Mouse (Mus musculus) stomach, embryonic 14.5 days (tissue): Measurements from ENCODE around the gene Tnfrsf12a. TPM values are rescaled to one million over a fixed set of nuclear protein-coding genes. Genes with fewer than 3 reads are reported as not detected.
A peak's percentile ranks its signal among the peaks of the same experiment; 100 is the strongest.

Experiments used
- ATAC-seq: fragments of 200-750 bp; cut with Nextera tagmentation; 2 replicates; pipeline ENCODE4 v1.8.0; 2017; ENCODE audit warnings: low read depth, moderate TSS enrichment; ENCODE audit not compliant: insufficient number of reproducible peaks, insufficient read depth, low FRiP score
- H3K27ac ChIP-seq: fragments of 300-500 bp; sonication (generic); 2 replicates; pipeline ENCODE4 v1.5.1; 2014; ENCODE audit warnings: mild to moderate bottlenecking, low read length, moderate library complexity, mixed read lengths
- H3K27me3 ChIP-seq: fragments of 300-500 bp; sonication (generic); 2 replicates; pipeline ENCODE4 v1.6.1; 2014; ENCODE audit warnings: low read length, control low read depth, mixed read lengths; ENCODE audit not compliant: control insufficient read depth, insufficient read depth
- H3K36me3 ChIP-seq: fragments of 300-500 bp; sonication (generic); 2 replicates; pipeline ENCODE4 v1.6.1; 2014; ENCODE audit warnings: mild to moderate bottlenecking, control low read depth, low read length, moderate library complexity, mixed read lengths; ENCODE audit not compliant: control insufficient read depth, insufficient read depth
- H3K4me1 ChIP-seq: fragments of 300-500 bp; sonication (generic); 2 replicates; pipeline ENCODE4 v1.6.1; 2014; ENCODE audit warnings: low read length, control low read depth, mixed read lengths; ENCODE audit not compliant: control insufficient read depth, insufficient read depth
- H3K4me2 ChIP-seq: fragments of 300-500 bp; sonication (generic); replicated peaks from 2 replicates; pipeline ENCODE4 v1.6.1; 2014; ENCODE audit warnings: low read depth, low read length, control low read depth
- H3K4me3 ChIP-seq: fragments of 300-500 bp; sonication (generic); 2 replicates; pipeline ENCODE4 v1.5.1; 2014; ENCODE audit warnings: low read depth, low read length, control low read depth
- H3K9ac ChIP-seq: fragments of 300-500 bp; sonication (generic); replicated peaks from 2 replicates; pipeline ENCODE4 v1.6.1; 2014; ENCODE audit warnings: low read depth, mild to moderate bottlenecking, control low read depth, low read length, moderate library complexity, mixed read lengths
- H3K9me3 ChIP-seq: fragments of 300-500 bp; sonication (generic); 2 replicates; pipeline ENCODE4 v1.6.1; 2016; ENCODE audit warnings: low read depth, low read length, control low read depth; ENCODE audit not compliant: control insufficient read depth
- WGBS: fragments of 180-500 bp; shearing (Covaris S2); extraction: QIAGEN DNeasy Blood & Tissue Kit; methylation state at CpG from one replicate; pipeline ENCODE4 v1.1.7; 2014; 5-methylcytosine and 5-hydroxymethylcytosine counted together
- polyA plus RNA-seq: library from polyadenylated mRNA; unstranded; fragments of >200 nt; fragmentation: Nextera tagmentation; extraction: Ambion mirVana; gene quantifications from 2 replicates; pipeline ENCODE4 v1.2.1, GENCODE M21; 2014

The Tnfrsf12a gene
- polyA plus RNA-seq: 18.0 and 20.7 TPM in 2 replicates

- Histone ChIP-seq H3K4me1 (peaks cover 29% of the 10 kb centered on the region; the same call in 1 of the 2 replicates), H3K9ac (peak within 1 kb of the TSS; percentile 2; the same call in 1 of the 2 replicates), H3K27me3 (peaks cover 20% of the 10 kb centered on the region), H3K27ac (peak within 1 kb of the TSS; percentile 34; the same call in 1 of the 2 replicates), H3K9me3 (no peaks in the 10 kb centered on the region), H3K4me2 (peak within 1 kb of the TSS; percentile 89), H3K36me3 (no peaks in the 10 kb centered on the region; the same call in 1 of the 2 replicates), H3K4me3 (peak within 1 kb of the TSS; percentile 43)
- under 1% methylated on average over 34 of the region's 34 CpGs for WGBS
- peak; percentile 44 for ATAC-seq
These were observed at the start of gene Tnfrsf12a for GRCm38 (mm10) chr17:23677236-23677679. TSS of gene Tnfrsf12a (minus strand) at chr17:23677468.

GRCm38 (mm10) chr17:23726758-23727142 is 49.5 kb upstream of the Tnfrsf12a start:
- Histone ChIP-seq H3K27me3 (no peaks in the 10 kb centered on the region), H3K9me3 (no peaks in the 10 kb centered on the region), H3K27ac (peak overlapping the region; percentile 89; the same call in 1 of the 2 replicates), H3K4me1 (peaks cover 7% of the 10 kb centered on the region; the same call in 1 of the 2 replicates), H3K9ac (peak overlapping the region; percentile 68; the same call in 1 of the 2 replicates), H3K4me3 (peak overlapping the region; percentile 85), H3K36me3 (no peaks in the 10 kb centered on the region), H3K4me2 (peak overlapping the region; percentile 41)
- WGBS: under 1% methylated on average over 20 of the region's 20 CpGs
- ATAC-seq: peak; percentile 91

GRCm38 (mm10) chr17:23725999-23726757 is 48.9 kb upstream of the Tnfrsf12a start, which contains the start of gene Pkmyt1:
TSS of gene Pkmyt1 (plus strand) at chr17:23726336.
- WGBS: 1% methylated on average over 64 of the region's 73 CpGs

GRCm38 (mm10) chr17:23725477-23725876 is 48.2 kb upstream of the Tnfrsf12a start:
- ATAC-seq: no peak
- peak overlapping the region; percentile 25; the same call in 1 of the 2 replicates for H3K9ac ChIP-seq
- 51% methylated on average over 4 of the region's 4 CpGs for WGBS
- no peaks in the 10 kb centered on the region for H3K36me3 ChIP-seq
- peaks cover 7% of the 10 kb centered on the region; the same call in 1 of the 2 replicates for H3K4me1 ChIP-seq
- no peaks in the 10 kb centered on the region for H3K27me3 ChIP-seq
- H3K27ac ChIP-seq: peak overlapping the region; percentile 21; the same call in 1 of the 2 replicates
- peak overlapping the region; percentile 41 for H3K4me2 ChIP-seq
- no peaks in the 10 kb centered on the region for H3K9me3 ChIP-seq
- H3K4me3 ChIP-seq: peak overlapping the region; percentile 85; the same call in 1 of the 2 replicates

More at GRCm38 (mm10) chr17:23725999-23726757, 48.9 kb upstream of the Tnfrsf12a start, which contains the start of gene Pkmyt1:
- Histone ChIP-seq H3K9me3 (no peaks in the 10 kb centered on the region), H3K9ac (peak within 1 kb of the TSS; percentile 68), H3K36me3 (no peaks in the 10 kb centered on the region), H3K4me2 (peak within 1 kb of the TSS; percentile 41), H3K4me1 (peaks cover 7% of the 10 kb centered on the region; the same call in 1 of the 2 replicates), H3K27me3 (no peaks in the 10 kb centered on the region), H3K4me3 (peak within 1 kb of the TSS; percentile 85), H3K27ac (peak within 1 kb of the TSS; percentile 89)
- peak; percentile 90 for ATAC-seq

GRCm38 (mm10) chr17:23722376-23723125 is 45.3 kb upstream of the Tnfrsf12a start, which contains the start of gene 1520401A03Rik:
TSS of gene 1520401A03Rik (minus strand) at chr17:23722783.
- ATAC-seq: no peak
- Histone ChIP-seq H3K9me3 (no peaks in the 10 kb centered on the region), H3K36me3 (no peaks in the 10 kb centered on the region), H3K4me2 (no peak within 1 kb of the TSS), H3K4me1 (peaks cover 5% of the 10 kb centered on the region; the same call in 1 of the 2 replicates), H3K4me3 (no peak within 1 kb of the TSS), H3K9ac (no peak within 1 kb of the TSS), H3K27ac (no peak within 1 kb of the TSS), H3K27me3 (no peaks in the 10 kb centered on the region)
- WGBS: 68% methylated on average over 7 of the region's 7 CpGs

- Histone ChIP-seq H3K4me1 (no peaks in the 10 kb centered on the region), H3K9ac (no peak overlapping the region), H3K27me3 (no peaks in the 10 kb centered on the region), H3K36me3 (no peaks in the 10 kb centered on the region), H3K9me3 (no peaks in the 10 kb centered on the region), H3K4me2 (no peak overlapping the region), H3K27ac (no peak overlapping the region), H3K4me3 (no peak overlapping the region)
- 92% methylated on average over 2 of the region's 2 CpGs for WGBS
- no peak for ATAC-seq
These were observed 44.6 kb upstream of the Tnfrsf12a start for GRCm38 (mm10) chr17:23721886-23722285.

- Histone ChIP-seq H3K4me1 (no peaks in the 10 kb centered on the region), H3K27ac (no peak overlapping the region), H3K27me3 (no peaks in the 10 kb centered on the region), H3K9ac (no peak overlapping the region), H3K4me2 (no peak overlapping the region), H3K36me3 (no peaks in the 10 kb centered on the region), H3K9me3 (no peaks in the 10 kb centered on the region), H3K4me3 (no peak overlapping the region)
- ATAC-seq: no peak
- 20% methylated on average over 1 of the region's 1 CpGs for WGBS
These were observed 42.2 kb upstream of the Tnfrsf12a start for GRCm38 (mm10) chr17:23719455-23719854.

GRCm38 (mm10) chr17:23717003-23717402 is 39.7 kb upstream of the Tnfrsf12a start:
- H3K27me3 ChIP-seq: no peaks in the 10 kb centered on the region
- H3K36me3 ChIP-seq: no peaks in the 10 kb centered on the region
- H3K4me1 ChIP-seq: no peaks in the 10 kb centered on the region
- no peaks in the 10 kb centered on the region for H3K9me3 ChIP-seq
- no peak overlapping the region for H3K4me2 ChIP-seq
- H3K9ac ChIP-seq: no peak overlapping the region
- no peak overlapping the region for H3K4me3 ChIP-seq
- 71% methylated on average over 2 of the region's 2 CpGs for WGBS
- H3K27ac ChIP-seq: no peak overlapping the region
- no peak for ATAC-seq
